Mouse (Mus musculus): ENCODE data around the gene Snx21. TPM values are rescaled to one million over a fixed set of nuclear protein-coding genes. Genes with fewer than 3 reads are reported as not detected.

The Snx21 gene
- polyA plus RNA-seq, 1 experiment, result 19.2 TPM

GRCm38 (mm10) chr2:164760059-164760833 is 25.4 kb upstream of the Snx21 start:
- Histone ChIP-seq H3K4me3 (ENCODE audit: low read depth, low read length) (no peak overlapping the region), H3K36me3 (ENCODE audit: control insufficient read depth, insufficient read depth, low read length) (peaks cover 78% of the 10 kb centered on the region), H3K27ac (ENCODE audit: insufficient read depth, low read depth, low read length) (no peak overlapping the region), H3K27me3 (ENCODE audit: control insufficient read depth, insufficient read depth, low read length) (no peaks in the 10 kb centered on the region), H3K4me1 (ENCODE audit: control insufficient read depth, insufficient read depth, insufficient read length, low read length) (no peaks in the 10 kb centered on the region)
- TF ChIP-seq POLR2A (IDR thresholded peaks at IDR 0.05; ENCODE audit: low read depth, low read length) (no peak), CTCF (IDR thresholded peaks at IDR 0.05; ENCODE audit: extremely low read depth, insufficient read length, insufficient replicate concordance, low read depth, low read length) (no peak)
- WGBS, result 84% methylated on average over 4 of the region's 4 CpGs

DNA sequence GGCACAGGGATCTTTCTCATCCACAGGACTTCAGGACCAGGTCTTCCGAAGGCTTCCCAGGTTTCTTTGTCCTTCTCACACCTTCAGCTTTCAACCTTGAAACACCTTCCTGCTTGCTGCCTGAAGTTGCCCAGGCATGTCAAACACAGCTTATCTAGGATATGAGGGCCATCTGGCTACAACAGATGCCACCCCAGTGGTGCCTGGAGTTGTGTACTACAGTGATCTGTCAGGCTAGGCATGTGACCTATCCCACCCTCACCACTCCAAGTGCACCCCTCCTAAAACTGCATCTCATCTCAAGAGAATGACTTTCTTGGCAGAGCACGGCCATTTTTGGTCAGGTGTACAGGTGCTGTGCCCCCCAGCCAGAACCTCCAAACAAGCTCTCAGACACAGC is 24.1 kb upstream of the Snx21 start:
- H3K4me3 ChIP-seq (ENCODE audit: low read depth, low read length), result no peak overlapping the region
- H3K36me3 ChIP-seq (ENCODE audit: control insufficient read depth, insufficient read depth, low read length), result peaks cover 77% of the 10 kb centered on the region
- 95% methylated on average over 2 of the region's 2 CpGs for WGBS
- H3K27me3 ChIP-seq (ENCODE audit: control insufficient read depth, insufficient read depth, low read length), result no peaks in the 10 kb centered on the region
- H3K27ac ChIP-seq (ENCODE audit: insufficient read depth, low read depth, low read length), result no peak overlapping the region
- no peaks in the 10 kb centered on the region for H3K4me1 ChIP-seq (ENCODE audit: control insufficient read depth, insufficient read depth, insufficient read length, low read length)
- TF ChIP-seq CTCF (IDR thresholded peaks at IDR 0.05; ENCODE audit: extremely low read depth, insufficient read length, insufficient replicate concordance, low read depth, low read length) (no peak), POLR2A (IDR thresholded peaks at IDR 0.05; ENCODE audit: low read depth, low read length) (no peak)

- no peak overlapping the region for H3K27ac ChIP-seq (ENCODE audit: insufficient read depth, low read depth, low read length)
- 94% methylated on average over 4 of the region's 4 CpGs for WGBS
- no peak overlapping the region for H3K4me3 ChIP-seq (ENCODE audit: low read depth, low read length)
- H3K4me1 ChIP-seq (ENCODE audit: control insufficient read depth, insufficient read depth, insufficient read length, low read length), result no peaks in the 10 kb centered on the region
- H3K27me3 ChIP-seq (ENCODE audit: control insufficient read depth, insufficient read depth, low read length), result no peaks in the 10 kb centered on the region
- TF ChIP-seq CTCF (IDR thresholded peaks at IDR 0.05; ENCODE audit: extremely low read depth, insufficient read length, insufficient replicate concordance, low read depth, low read length), result no peak
- TF ChIP-seq POLR2A (IDR thresholded peaks at IDR 0.05; ENCODE audit: low read depth, low read length), result no peak
- H3K36me3 ChIP-seq (ENCODE audit: control insufficient read depth, insufficient read depth, low read length), result peaks cover 74% of the 10 kb centered on the region
These were observed 23.7 kb upstream of the Snx21 start for GRCm38 (mm10) chr2:164761971-164762370.

DNA sequence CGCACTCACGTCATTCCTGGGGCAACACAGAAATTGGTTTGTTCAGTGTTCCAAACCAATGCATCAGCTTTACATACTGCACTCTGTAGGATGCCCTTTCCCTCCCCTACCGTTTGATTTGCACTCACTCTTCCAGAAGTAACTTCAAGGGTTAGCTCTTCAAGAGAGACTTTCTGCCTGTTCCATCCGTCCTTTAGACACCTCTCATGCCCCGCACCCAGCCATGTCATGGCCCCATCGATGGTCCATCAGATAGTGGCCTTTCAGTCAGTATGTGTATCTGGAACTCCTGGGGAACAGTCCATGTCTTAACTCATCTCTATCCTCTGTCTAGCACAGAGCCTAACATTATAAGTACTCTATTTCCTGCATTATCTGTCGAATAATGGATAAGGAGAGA is 23.0 kb upstream of the Snx21 start:
- Histone ChIP-seq H3K4me1 (ENCODE audit: control insufficient read depth, insufficient read depth, insufficient read length, low read length) (no peaks in the 10 kb centered on the region), H3K36me3 (ENCODE audit: control insufficient read depth, insufficient read depth, low read length) (peaks cover 71% of the 10 kb centered on the region), H3K4me3 (ENCODE audit: low read depth, low read length) (no peak overlapping the region), H3K27ac (ENCODE audit: insufficient read depth, low read depth, low read length) (no peak overlapping the region), H3K27me3 (ENCODE audit: control insufficient read depth, insufficient read depth, low read length) (no peaks in the 10 kb centered on the region)
- 80% methylated on average over 7 of the region's 7 CpGs for WGBS
- no peak for TF ChIP-seq POLR2A (IDR thresholded peaks at IDR 0.05; ENCODE audit: low read depth, low read length)
- TF ChIP-seq CTCF (IDR thresholded peaks at IDR 0.05; ENCODE audit: extremely low read depth, insufficient read length, insufficient replicate concordance, low read depth, low read length), result no peak

- Histone ChIP-seq H3K27ac (ENCODE audit: insufficient read depth, low read depth, low read length) (no peak overlapping the region), H3K4me1 (ENCODE audit: control insufficient read depth, insufficient read depth, insufficient read length, low read length) (peaks cover 3% of the 10 kb centered on the region; the same call in 1 of the 2 replicates), H3K36me3 (ENCODE audit: control insufficient read depth, insufficient read depth, low read length) (peaks cover 46% of the 10 kb centered on the region), H3K4me3 (ENCODE audit: low read depth, low read length) (no peak overlapping the region), H3K27me3 (ENCODE audit: control insufficient read depth, insufficient read depth, low read length) (no peaks in the 10 kb centered on the region)
- TF ChIP-seq POLR2A (IDR thresholded peaks at IDR 0.05; ENCODE audit: low read depth, low read length), result no peak
- no peak for TF ChIP-seq CTCF (IDR thresholded peaks at IDR 0.05; ENCODE audit: extremely low read depth, insufficient read length, insufficient replicate concordance, low read depth, low read length)
- 91% methylated on average over 3 of the region's 3 CpGs for WGBS
These were observed 19.8 kb upstream of the Snx21 start for GRCm38 (mm10) chr2:164765841-164766240.

DNA sequence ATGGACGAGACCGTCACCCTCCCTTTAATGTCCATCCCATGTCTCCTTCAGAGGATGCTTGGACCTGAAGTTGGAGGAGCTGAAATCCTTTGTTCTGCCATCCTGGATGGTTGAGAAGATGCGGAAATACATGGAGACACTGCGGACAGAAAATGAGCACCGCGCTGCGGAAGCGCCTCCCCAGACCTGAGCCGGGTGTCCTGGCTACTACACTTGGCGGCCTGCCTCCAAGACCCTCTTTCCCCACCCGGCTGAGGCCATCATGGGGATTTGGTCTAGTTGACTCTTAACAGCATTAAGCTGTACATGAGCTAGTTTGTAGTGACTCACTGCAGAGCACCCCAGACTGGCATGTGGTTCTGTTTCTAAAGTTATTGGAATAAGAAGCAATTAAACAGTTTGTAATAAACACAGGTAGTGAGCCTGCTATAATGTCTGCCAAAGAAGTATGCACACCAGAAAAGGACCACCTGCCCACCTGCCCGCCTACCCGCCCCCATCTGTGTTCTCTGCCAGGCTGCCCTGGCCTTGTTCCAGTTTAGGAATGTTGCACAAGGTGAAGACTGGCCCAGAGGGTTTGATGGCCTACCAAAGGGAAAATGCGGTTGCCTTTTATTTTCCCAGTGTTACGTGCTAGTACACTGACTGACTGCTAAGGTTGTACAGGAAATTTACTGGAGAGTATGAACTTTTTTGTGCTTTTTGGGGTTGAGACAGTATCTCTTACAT is 17.6 kb upstream of the Snx21 start:
- no peak overlapping the region for H3K27ac ChIP-seq (ENCODE audit: insufficient read depth, low read depth, low read length)
- 89% methylated on average over 15 of the region's 15 CpGs for WGBS

More for the DNA sequence above, 17.6 kb upstream of the Snx21 start:
- Histone ChIP-seq H3K36me3 (ENCODE audit: control insufficient read depth, insufficient read depth, low read length) (peaks cover 34% of the 10 kb centered on the region), H3K27me3 (ENCODE audit: control insufficient read depth, insufficient read depth, low read length) (no peaks in the 10 kb centered on the region), H3K4me3 (ENCODE audit: low read depth, low read length) (no peak overlapping the region), H3K4me1 (ENCODE audit: control insufficient read depth, insufficient read depth, insufficient read length, low read length) (peaks cover 6% of the 10 kb centered on the region; the same call in 1 of the 2 replicates)
- TF ChIP-seq POLR2A (IDR thresholded peaks at IDR 0.05; ENCODE audit: low read depth, low read length), result no peak
- no peak for TF ChIP-seq CTCF (IDR thresholded peaks at IDR 0.05; ENCODE audit: extremely low read depth, insufficient read length, insufficient replicate concordance, low read depth, low read length)
